Mouse (Mus musculus): ENCODE measurements around the gene 4931408C20Rik.

Gene 4931408C20Rik

GRCm38 (mm10) chr1:26686842-26687760 is at the start of gene 4931408C20Rik:
Gene 4931408C20Rik (minus strand): TSS chr1:26687460.
- peak; percentile 14 for DNase-seq (ENCODE audit: low read depth, low spot score)

- peak; percentile 13 for DNase-seq (ENCODE audit: low read depth, low spot score)
Measured at GRCm38 (mm10) chr1:26687926-26688325, 666 bp upstream of the 4931408C20Rik start.

- DNase-seq (ENCODE audit: low read depth, low spot score): peak; percentile 15
Measured at GRCm38 (mm10) chr1:26685952-26686693, 1.1 kb downstream of the 4931408C20Rik start.

- DNase-seq (ENCODE audit: low read depth, low spot score): no peak
Measured at GRCm38 (mm10) chr1:26685383-26685782, 1.9 kb downstream of the 4931408C20Rik start.

GRCm38 (mm10) chr1:26649704-26650388 is 37.4 kb downstream of the 4931408C20Rik start:
- no peak for DNase-seq (ENCODE audit: low read depth, low spot score)

GRCm38 (mm10) chr1:26636051-26636450 is 51.2 kb downstream of the 4931408C20Rik start:
- no peak for DNase-seq (ENCODE audit: low read depth, low spot score)

Measured in CD4-positive, CD25-positive, alpha-beta regulatory T cell, adult 2 months (primary cell).